Comparison of ENCODE assay signal across 8 mouse cellular contexts in genomic region chr5:142816031-142816810, GRCm38 (mm10). TPM values are rescaled to one million over a fixed set of nuclear protein-coding genes. Genes with fewer than 3 reads are reported as not detected.
DNase-seq lines count a peak whose midpoint lies in the region; ATAC-seq and TF ChIP-seq lines count a peak whose summit lies in the region.

No protein-coding gene starts in this region.

- peaks cover 41% of the 10 kb centered on the region for H3K27me3 ChIP-seq in thymus, adult 2 months (ENCODE audit: control insufficient read depth, insufficient read depth, low read length)
- peaks cover 93% of the 10 kb centered on the region for H3K27me3 ChIP-seq in liver, embryonic 11.5 days (replicated peaks; ENCODE audit: control insufficient read depth, insufficient read depth, low read length)
- no peaks in the 10 kb centered on the region for H3K27me3 ChIP-seq in midbrain, postnatal 0 days (ENCODE audit: insufficient read depth, low read length)

- no peaks in the 10 kb centered on the region for H3K36me3 ChIP-seq in thymus, adult 2 months (ENCODE audit: control insufficient read depth, insufficient read depth, low read length)
- no peaks in the 10 kb centered on the region for H3K36me3 ChIP-seq in liver, embryonic 11.5 days (ENCODE audit: control insufficient read depth, insufficient read depth, low read length)
- H3K36me3 ChIP-seq in midbrain, postnatal 0 days (ENCODE audit: insufficient read depth, low read length) = 0 out of 2 replicates have a peak, but pooled peaks cover 2% of the 10 kb centered on the region

- H3K27ac ChIP-seq in thymus, adult 2 months (ENCODE audit: control insufficient read depth, insufficient read depth, low read length) = peak overlapping the region; percentile 21; the same call in 1 of the 2 replicates
- H3K27ac ChIP-seq in liver, embryonic 11.5 days (ENCODE audit: low read depth, low read length) = peak overlapping the region; percentile 99
- H3K27ac ChIP-seq in midbrain, postnatal 0 days (ENCODE audit: low read depth, low read length) = peak overlapping the region; percentile 100

- no peak for ATAC-seq in liver, embryonic 11.5 days (replicated peaks; ENCODE audit: low FRiP score)
- ATAC-seq in midbrain, postnatal 0 days (ENCODE audit: low FRiP score) = no peak

- DNase-seq in thymus, adult 2 months = no peak
- DNase-seq in thymus, postnatal 36 days = no peak
- peak; percentile 39 for DNase-seq in embryo, embryonic 10 days (ENCODE audit: low spot score)
- peak; percentile 67 for DNase-seq in heart, adult 8-10 months (ENCODE audit: low spot score)
- peak; percentile 71 for DNase-seq in kidney, adult 18-20 months
- DNase-seq in liver, embryonic 11.5 days (ENCODE audit: low spot score) = peak; percentile 55
- peak; percentile 42 for DNase-seq in midbrain, postnatal 0 days (ENCODE audit: low spot score)
- peak; percentile 50 for DNase-seq in urinary bladder, postnatal 14 days (ENCODE audit: low spot score)

- H3K4me1 ChIP-seq in thymus, adult 2 months (replicated peaks; ENCODE audit: control insufficient read depth, insufficient read depth, low read length) = peaks cover 18% of the 10 kb centered on the region
- peaks cover 28% of the 10 kb centered on the region for H3K4me1 ChIP-seq in liver, embryonic 11.5 days (replicated peaks; ENCODE audit: control insufficient read depth, insufficient read depth, low read length)
- peaks cover 14% of the 10 kb centered on the region for H3K4me1 ChIP-seq in midbrain, postnatal 0 days (ENCODE audit: insufficient read depth, low read length)

- WGBS in thymus, adult 2 months = under 1% methylated on average over 39 of the region's 39 CpGs
- under 1% methylated on average over 39 of the region's 39 CpGs for WGBS in liver, embryonic 11.5 days
- 0% methylated on average over 39 of the region's 39 CpGs for WGBS in midbrain, postnatal 0 days

- TF ChIP-seq POLR2A in thymus, adult 2 months (IDR thresholded peaks at IDR 0.05; ENCODE audit: control insufficient read depth, extremely low read depth, insufficient read depth, low read length, poor library complexity) = no peak

- peak overlapping the region; percentile 84 for H3K9ac ChIP-seq in liver, embryonic 11.5 days (ENCODE audit: low read depth, low read length)
- H3K9ac ChIP-seq in midbrain, postnatal 0 days (replicated peaks; ENCODE audit: low read length, poor library complexity, severe bottlenecking) = peak overlapping the region; percentile 100

- H3K4me3 ChIP-seq in thymus, adult 2 months (ENCODE audit: control insufficient read depth, insufficient read depth, low read length) = peak overlapping the region; percentile 52
- peak overlapping the region; percentile 74 for H3K4me3 ChIP-seq in liver, embryonic 11.5 days (ENCODE audit: low read depth, low read length)
- H3K4me3 ChIP-seq in midbrain, postnatal 0 days (ENCODE audit: low read depth, low read length) = peak overlapping the region; percentile 98

- no peak for TF ChIP-seq CTCF in thymus, adult 2 months (IDR thresholded peaks at IDR 0.05; ENCODE audit: borderline replicate concordance, control insufficient read depth, extremely low read depth, insufficient read depth, low read length, poor library complexity)
- no peak for TF ChIP-seq CTCF in midbrain, postnatal 0 days (IDR thresholded peaks at IDR 0.05)

- H3K9me3 ChIP-seq in liver, embryonic 11.5 days (ENCODE audit: control insufficient read depth, low read length) = no peaks in the 10 kb centered on the region
- H3K9me3 ChIP-seq in midbrain, postnatal 0 days (ENCODE audit: low read length) = no peaks in the 10 kb centered on the region

- peak overlapping the region; percentile 84 for H3K4me2 ChIP-seq in liver, embryonic 11.5 days
- peak overlapping the region; percentile 96 for H3K4me2 ChIP-seq in midbrain, postnatal 0 days (ENCODE audit: low read depth, low read length, poor library complexity, severe bottlenecking)

RNA-seq across cellular contexts. Expression of gene Tnrc18, which starts 1.2 kb away (rescaled TPM):
- polyA plus RNA-seq in thymus, adult 2 months (2012; rRNA removed) = 48.6 and 56.9 TPM in 2 replicates
- total RNA-seq in heart, adult 8-10 months (2022) = 10 to 100 TPM; 48.6 to 59.7 (median 55.0) TPM
- polyA plus RNA-seq in liver, embryonic 11.5 days (2014; fragmentation: Nextera tagmentation; extraction: Ambion mirVana) = 10.9 and 11.1 TPM in 2 replicates
- 114 and 142 TPM in 2 replicates for total RNA-seq in midbrain, postnatal 0 days (2014; rRNA removed)
- polyA plus RNA-seq in midbrain, postnatal 0 days (2015; fragmentation: Nextera tagmentation; extraction: Ambion mirVana) = 17.4 and 19.4 TPM in 2 replicates

Comparison
In these comparisons a context has a peak if more than half of its experiments do, and no peak if none do; other contexts are left out.
1. DNase-seq: peak in embryo, embryonic 10 days (single experiment), heart, adult 8-10 months (single experiment), kidney, adult 18-20 months (single experiment), liver, embryonic 11.5 days (single experiment), midbrain, postnatal 0 days (single experiment) and urinary bladder, postnatal 14 days (single experiment); none in thymus, adult 2 months (single experiment) and thymus, postnatal 36 days (0 of 2).
2. H3K27ac ChIP-seq: peak in every context shown above with its lines; median percentile 100 in midbrain, postnatal 0 days; 99 in liver, embryonic 11.5 days; 21 in thymus, adult 2 months.
3. Peak in every context shown above with its lines, with median percentiles within 50 percentile points of each other: H3K4me3 ChIP-seq.